Mouse (Mus musculus): ENCODE data around the gene Gm20737. TPM values are rescaled to one million over a fixed set of nuclear protein-coding genes. Genes with fewer than 3 reads are reported as not detected.

Gm20737 gene
- polyA plus RNA-seq (2014; fragmentation: Illumina TruSeq; extraction: RNeasy Lipid Tissue Mini Kit (QIAGEN cat#74804); ENCODE audit: low read depth, low replicate concordance) = not detected

GRCm38 (mm10) chrY:10535942-10536341 is at the start of gene Gm20737:
Gene Gm20737 (minus strand): TSS chrY:10536042.

GRCm38 (mm10) chrY:10553153-10553552 is 17.3 kb upstream of the Gm20737 start, which contains the start of gene Gm21775:
Gene Gm21775 (plus strand): TSS chrY:10553453.

Other genes with a start within 250 kb of the Gm20737 start
- not detected for gene Gm20834, start 211.5 kb downstream of the Gm20737 start, polyA plus RNA-seq (2014; fragmentation: Illumina TruSeq; extraction: RNeasy Lipid Tissue Mini Kit (QIAGEN cat#74804); ENCODE audit: low read depth, low replicate concordance)
- gene Gm28510, start 123.3 kb downstream of the Gm20737 start, polyA plus RNA-seq (2014; fragmentation: Illumina TruSeq; extraction: RNeasy Lipid Tissue Mini Kit (QIAGEN cat#74804); ENCODE audit: low read depth, low replicate concordance) = not detected
- not detected for gene Gm21775, start 17.4 kb upstream of the Gm20737 start, polyA plus RNA-seq (2014; fragmentation: Illumina TruSeq; extraction: RNeasy Lipid Tissue Mini Kit (QIAGEN cat#74804); ENCODE audit: low read depth, low replicate concordance)
- not detected for gene Gm21900, start 80.3 kb upstream of the Gm20737 start, polyA plus RNA-seq (2014; fragmentation: Illumina TruSeq; extraction: RNeasy Lipid Tissue Mini Kit (QIAGEN cat#74804); ENCODE audit: low read depth, low replicate concordance)
- not detected for gene Gm20777, start 216.4 kb upstream of the Gm20737 start, polyA plus RNA-seq (2014; fragmentation: Illumina TruSeq; extraction: RNeasy Lipid Tissue Mini Kit (QIAGEN cat#74804); ENCODE audit: low read depth, low replicate concordance)